Mouse (Mus musculus) pancreas, adult 10 weeks (tissue): ENCODE results near the gene Arl14. TPM values are rescaled to one million over a fixed set of nuclear protein-coding genes. Genes with fewer than 3 reads are reported as not detected.

Experiments
- polyA plus RNA-seq: library from polyadenylated mRNA; stranded (reverse); fragments of 350-450 nt; fragmentation: Illumina TruSeq; extraction: RNeasy Lipid Tissue Mini Kit (QIAGEN cat#74804); gene quantifications from one replicate; pipeline ENCODE4 v1.2.3, GENCODE M21; 2015; ENCODE audit warnings: low read depth, low replicate concordance; ENCODE audit not compliant: insufficient read depth

The Arl14 gene
- not detected for polyA plus RNA-seq

GRCm38 (mm10) chr3:69221806-69222501 is at the start of gene Arl14:
Gene Arl14, plus strand, starts transcription at chr3:69222419.

Other genes with a start within 250 kb of the Arl14 start
- gene Ift80, start 217.8 kb upstream of the Arl14 start, polyA plus RNA-seq: 3.0 TPM
- 5.6 TPM for gene Smc4, start 217.7 kb upstream of the Arl14 start, polyA plus RNA-seq
- 0.37 TPM for gene Trim59, start 177.7 kb upstream of the Arl14 start, polyA plus RNA-seq
- 5.6 TPM for gene Kpna4, start 95.3 kb upstream of the Arl14 start, polyA plus RNA-seq
- 3.0 TPM for gene Ppm1l, start 94.4 kb downstream of the Arl14 start, polyA plus RNA-seq